Mouse (Mus musculus) thymus, adult 2 months (tissue): ENCODE results near the gene Fbxo31.

Source experiments
- CTCF ChIP-seq: fragments of 200-500 bp; IDR thresholded peaks from 2 replicates; pipeline ENCODE4 v1.5.1; 2012; ENCODE audit warnings: mild to moderate bottlenecking, control low read depth, low read length, moderate library complexity, borderline replicate concordance; ENCODE audit not compliant: control insufficient read depth, poor library complexity, insufficient read depth; ENCODE audit errors: extremely low read depth
- POLR2A ChIP-seq: fragments of 200-500 bp; IDR thresholded peaks from 2 replicates; pipeline ENCODE4 v1.6.1; 2012; ENCODE audit warnings: mild to moderate bottlenecking, low read length, control low read depth, moderate library complexity; ENCODE audit not compliant: control insufficient read depth, poor library complexity, insufficient read depth; ENCODE audit errors: extremely low read depth

DNA sequence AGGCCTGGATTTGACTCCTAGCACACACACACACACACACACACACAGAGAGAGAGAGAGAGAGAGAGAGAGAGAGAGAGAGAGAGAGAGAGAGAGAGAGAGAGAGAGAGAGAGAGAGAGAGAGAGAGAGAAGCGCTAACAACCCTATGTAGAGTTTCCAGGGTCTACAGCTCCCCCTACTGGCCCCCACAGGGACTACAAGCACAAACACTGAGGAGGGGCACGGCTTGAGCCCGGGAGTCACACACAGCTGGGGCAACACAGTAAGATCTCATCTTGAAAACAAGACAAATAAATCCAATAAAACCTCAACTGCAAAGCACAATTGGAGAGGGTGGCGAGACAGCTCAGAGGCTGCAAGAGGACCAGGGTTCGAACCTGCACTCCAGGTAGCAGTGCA is 46.2 kb downstream of the Fbxo31 start:
- peak; percentile 61; the same call in 1 of the 2 replicates for TF ChIP-seq CTCF
- TF ChIP-seq POLR2A, result no peak
